Mouse (Mus musculus) limb, embryonic 15.5 days (tissue): Measurements from ENCODE around the gene Slc5a3. TPM values are rescaled to one million over a fixed set of nuclear protein-coding genes. Genes with fewer than 3 reads are reported as not detected.

Source experiments
- ATAC-seq: fragments of 200-750 bp; cut with Nextera tagmentation; 2 replicates; pipeline ENCODE4 v1.8.0; 2017; ENCODE audit warnings: low read depth, moderate TSS enrichment; ENCODE audit not compliant: insufficient number of reproducible peaks, low FRiP score, low TSS enrichment
- H3K27ac ChIP-seq: fragments of 300-500 bp; sonication (generic); 2 replicates; pipeline ENCODE4 v1.5.1; 2015; ENCODE audit warnings: moderate library complexity, mild to moderate bottlenecking, inconsistent platforms
- H3K27me3 ChIP-seq: fragments of 300-500 bp; sonication (generic); 2 replicates; pipeline ENCODE4 v1.6.1; 2015; ENCODE audit warnings: inconsistent platforms
- H3K36me3 ChIP-seq: fragments of 300-500 bp; sonication (generic); 2 replicates; pipeline ENCODE4 v1.6.1; 2015; ENCODE audit warnings: inconsistent platforms
- H3K4me1 ChIP-seq: fragments of 300-500 bp; sonication (generic); 2 replicates; pipeline ENCODE4 v1.6.1; 2015; ENCODE audit warnings: inconsistent platforms
- H3K4me2 ChIP-seq: fragments of 300-500 bp; sonication (generic); 2 replicates; pipeline ENCODE4 v1.6.1; 2015; ENCODE audit warnings: mild to moderate bottlenecking, inconsistent platforms
- H3K4me3 ChIP-seq: fragments of 300-500 bp; sonication (generic); 2 replicates; pipeline ENCODE4 v1.5.1; 2015; ENCODE audit warnings: mild to moderate bottlenecking, inconsistent platforms
- H3K9ac ChIP-seq: fragments of 300-500 bp; sonication (generic); 2 replicates; pipeline ENCODE4 v1.6.1; 2015; ENCODE audit warnings: inconsistent platforms
- H3K9me3 ChIP-seq: fragments of 300-500 bp; sonication (generic); 2 replicates; pipeline ENCODE4 v1.6.1; 2016; ENCODE audit warnings: inconsistent platforms
- WGBS: fragments of 180-500 bp; shearing (Covaris S2); methylation state at CpG from one replicate; pipeline ENCODE4 v1.1.7; 2015; 5-methylcytosine and 5-hydroxymethylcytosine counted together
- polyA plus RNA-seq: library from polyadenylated mRNA; unstranded; fragments of >200 nt; fragmentation: Nextera tagmentation; extraction: Ambion mirVana; gene quantifications from 2 replicates; pipeline ENCODE4 v1.2.1, GENCODE M21; 2015

The Slc5a3 gene
- polyA plus RNA-seq, 1 experiment from 2014 or later = 7.8 TPM

GRCm38 (mm10) chr16:92039421-92039820 is 18.7 kb upstream of the Slc5a3 start:
- no peaks in the 10 kb centered on the region for H3K27me3 ChIP-seq
- H3K9ac ChIP-seq = no peak overlapping the region
- H3K4me1 ChIP-seq = no peaks in the 10 kb centered on the region
- no peak for ATAC-seq
- no peaks in the 10 kb centered on the region for H3K9me3 ChIP-seq
- no peak overlapping the region for H3K4me3 ChIP-seq
- 82% methylated on average over 7 of the region's 7 CpGs for WGBS
- H3K27ac ChIP-seq = no peak overlapping the region
- no peaks in the 10 kb centered on the region for H3K36me3 ChIP-seq
- H3K4me2 ChIP-seq = no peak overlapping the region

GRCm38 (mm10) chr16:92039966-92040365 is 18.2 kb upstream of the Slc5a3 start:
- WGBS = 94% methylated on average over 11 of the region's 11 CpGs
- H3K27me3 ChIP-seq = no peaks in the 10 kb centered on the region
- no peaks in the 10 kb centered on the region for H3K9me3 ChIP-seq
- H3K36me3 ChIP-seq = no peaks in the 10 kb centered on the region
- H3K27ac ChIP-seq = no peak overlapping the region
- H3K4me2 ChIP-seq = no peak overlapping the region
- no peak for ATAC-seq
- H3K4me1 ChIP-seq = no peaks in the 10 kb centered on the region
- H3K4me3 ChIP-seq = no peak overlapping the region
- H3K9ac ChIP-seq = no peak overlapping the region

GRCm38 (mm10) chr16:92051777-92052310 is 6.3 kb upstream of the Slc5a3 start:
- ATAC-seq = no peak
- H3K4me3 ChIP-seq = no peak overlapping the region
- no peaks in the 10 kb centered on the region for H3K4me1 ChIP-seq
- WGBS = 80% methylated on average over 7 of the region's 7 CpGs
- no peaks in the 10 kb centered on the region for H3K27me3 ChIP-seq
- no peaks in the 10 kb centered on the region for H3K36me3 ChIP-seq
- H3K9ac ChIP-seq = no peak overlapping the region
- H3K4me2 ChIP-seq = no peak overlapping the region
- no peak overlapping the region for H3K27ac ChIP-seq
- H3K9me3 ChIP-seq = no peaks in the 10 kb centered on the region

- Histone ChIP-seq H3K9me3 (no peaks in the 10 kb centered on the region), H3K4me2 (no peak overlapping the region), H3K27me3 (no peaks in the 10 kb centered on the region), H3K27ac (no peak overlapping the region), H3K4me3 (no peak overlapping the region), H3K9ac (no peak overlapping the region), H3K4me1 (no peaks in the 10 kb centered on the region), H3K36me3 (no peaks in the 10 kb centered on the region)
- ATAC-seq = no peak
- 79% methylated on average over 10 of the region's 10 CpGs for WGBS
Observed at GRCm38 (mm10) chr16:92052569-92052968, 5.6 kb upstream of the Slc5a3 start.

GRCm38 (mm10) chr16:92056711-92057110 is 1.4 kb upstream of the Slc5a3 start:
- Histone ChIP-seq H3K27ac (no peak overlapping the region), H3K4me1 (peaks cover 12% of the 10 kb centered on the region; the same call in 1 of the 2 replicates), H3K27me3 (no peaks in the 10 kb centered on the region), H3K9ac (no peak overlapping the region), H3K36me3 (peaks cover 10% of the 10 kb centered on the region), H3K9me3 (no peaks in the 10 kb centered on the region), H3K4me2 (no peak overlapping the region), H3K4me3 (no peak overlapping the region)
- no peak for ATAC-seq
- WGBS = 57% methylated on average over 2 of the region's 2 CpGs

- no peak for ATAC-seq
- Histone ChIP-seq H3K4me1 (peaks cover 12% of the 10 kb centered on the region; the same call in 1 of the 2 replicates), H3K9me3 (no peaks in the 10 kb centered on the region), H3K36me3 (peaks cover 15% of the 10 kb centered on the region), H3K9ac (peak overlapping the region; percentile 54), H3K4me2 (peak overlapping the region; percentile 86), H3K27ac (peak overlapping the region; percentile 86), H3K27me3 (no peaks in the 10 kb centered on the region), H3K4me3 (peak overlapping the region; percentile 88)
- WGBS = 2% methylated on average over 11 of the region's 11 CpGs
Observed at GRCm38 (mm10) chr16:92057456-92057851, 668 bp upstream of the Slc5a3 start.

GRCm38 (mm10) chr16:92058644-92059620 is 810 bp downstream of the Slc5a3 start:
- Histone ChIP-seq H3K4me2 (peak overlapping the region; percentile 86), H3K9ac (peak overlapping the region; percentile 59), H3K36me3 (peaks cover 23% of the 10 kb centered on the region), H3K9me3 (no peaks in the 10 kb centered on the region), H3K27ac (no peak overlapping the region), H3K27me3 (no peaks in the 10 kb centered on the region), H3K4me3 (peak overlapping the region; percentile 88), H3K4me1 (peaks cover 12% of the 10 kb centered on the region; the same call in 1 of the 2 replicates)
- no peak for ATAC-seq
- WGBS = 2% methylated on average over 46 of the region's 63 CpGs

GRCm38 (mm10) chr16:92060213-92060612 is 2.1 kb downstream of the Slc5a3 start:
- H3K4me3 ChIP-seq = peak overlapping the region; percentile 9; the same call in 1 of the 2 replicates

GRCm38 (mm10) chr16:92061586-92061985 is 3.5 kb downstream of the Slc5a3 start:
- no peaks in the 10 kb centered on the region for H3K9me3 ChIP-seq
- WGBS = 94% methylated on average over 7 of the region's 7 CpGs
- ATAC-seq = no peak
- H3K27ac ChIP-seq = no peak overlapping the region
- H3K9ac ChIP-seq = no peak overlapping the region
- H3K27me3 ChIP-seq = no peaks in the 10 kb centered on the region
- peaks cover 30% of the 10 kb centered on the region for H3K36me3 ChIP-seq
- H3K4me1 ChIP-seq = peaks cover 12% of the 10 kb centered on the region; the same call in 1 of the 2 replicates
- H3K4me3 ChIP-seq = no peak overlapping the region
- no peak overlapping the region for H3K4me2 ChIP-seq

More at GRCm38 (mm10) chr16:92060213-92060612, 2.1 kb downstream of the Slc5a3 start:
- 73% methylated on average over 3 of the region's 3 CpGs for WGBS
- H3K36me3 ChIP-seq = peaks cover 23% of the 10 kb centered on the region
- H3K9ac ChIP-seq = no peak overlapping the region
- peak overlapping the region; percentile 86; the same call in 1 of the 2 replicates for H3K4me2 ChIP-seq
- no peak for ATAC-seq
- H3K27ac ChIP-seq = no peak overlapping the region
- H3K9me3 ChIP-seq = no peaks in the 10 kb centered on the region
- H3K27me3 ChIP-seq = no peaks in the 10 kb centered on the region
- H3K4me1 ChIP-seq = peaks cover 12% of the 10 kb centered on the region; the same call in 1 of the 2 replicates

- H3K27ac ChIP-seq = no peak overlapping the region
- H3K27me3 ChIP-seq = no peaks in the 10 kb centered on the region
- no peak overlapping the region for H3K9ac ChIP-seq
- peaks cover 40% of the 10 kb centered on the region for H3K36me3 ChIP-seq
- WGBS = 95% methylated on average over 1 of the region's 1 CpGs
- H3K4me3 ChIP-seq = no peak overlapping the region
- H3K4me1 ChIP-seq = peaks cover 12% of the 10 kb centered on the region; the same call in 1 of the 2 replicates
- H3K9me3 ChIP-seq = no peaks in the 10 kb centered on the region
- ATAC-seq = no peak
- no peak overlapping the region for H3K4me2 ChIP-seq
Observed at GRCm38 (mm10) chr16:92062832-92063231, 4.7 kb downstream of the Slc5a3 start.

GRCm38 (mm10) chr16:92064801-92065200 is 6.7 kb downstream of the Slc5a3 start:
- H3K9ac ChIP-seq = no peak overlapping the region

GRCm38 (mm10) chr16:92070338-92070737 is 12.2 kb downstream of the Slc5a3 start:
- 92% methylated on average over 8 of the region's 8 CpGs for WGBS
- Histone ChIP-seq H3K27me3 (no peaks in the 10 kb centered on the region), H3K4me2 (no peak overlapping the region), H3K4me1 (no peaks in the 10 kb centered on the region), H3K9me3 (no peaks in the 10 kb centered on the region), H3K9ac (no peak overlapping the region), H3K4me3 (no peak overlapping the region), H3K27ac (no peak overlapping the region), H3K36me3 (peaks cover 35% of the 10 kb centered on the region)
- no peak for ATAC-seq

More at GRCm38 (mm10) chr16:92064801-92065200, 6.7 kb downstream of the Slc5a3 start:
- Histone ChIP-seq H3K9me3 (no peaks in the 10 kb centered on the region), H3K4me3 (no peak overlapping the region), H3K4me2 (no peak overlapping the region), H3K36me3 (peaks cover 46% of the 10 kb centered on the region), H3K4me1 (peaks cover 10% of the 10 kb centered on the region; the same call in 1 of the 2 replicates), H3K27ac (no peak overlapping the region), H3K27me3 (no peaks in the 10 kb centered on the region)
- no peak for ATAC-seq
- 92% methylated on average over 2 of the region's 2 CpGs for WGBS
